Mouse (Mus musculus) liver, embryonic 14.5 days (tissue): ENCODE results near the gene Mgp.

Experiments
- CTCF ChIP-seq: IDR thresholded peaks from 2 replicates; pipeline ENCODE4 v1.5.1; 2016; ENCODE audit warnings: antibody characterized with exemption, low read depth, control low read depth
- EP300 ChIP-seq: IDR thresholded peaks from 2 replicates; pipeline ENCODE4 v1.6.1; 2016; ENCODE audit warnings: antibody characterized with exemption, low read depth

GRCm38 (mm10) chr6:136828681-136829080 lies 46.9 kb downstream of the Mgp start:
- TF ChIP-seq CTCF (no peak), EP300 (no peak)
